Mouse (Mus musculus) bone marrow, adult 2 months (tissue): ENCODE measurements at regions not wholly inside any gene's neighbourhood (a gene's known extent, or its start where the extent isn't known, plus 50 kb on each side); places are given as distances from the start of the nearest gene placed in this dataset.

Experiments
- CTCF ChIP-seq: fragments of 200-500 bp; IDR thresholded peaks from 2 replicates; pipeline ENCODE4 v1.5.1; 2011; ENCODE audit warnings: low read length, control low read depth; ENCODE audit not compliant: control insufficient read depth, insufficient read depth
- POLR2A ChIP-seq: fragments of 200-500 bp; IDR thresholded peaks from 2 replicates; pipeline ENCODE4 v1.6.1; 2011; ENCODE audit warnings: low read depth, mild to moderate bottlenecking, control low read depth, low read length, borderline replicate concordance; ENCODE audit not compliant: control insufficient read depth

DNA sequence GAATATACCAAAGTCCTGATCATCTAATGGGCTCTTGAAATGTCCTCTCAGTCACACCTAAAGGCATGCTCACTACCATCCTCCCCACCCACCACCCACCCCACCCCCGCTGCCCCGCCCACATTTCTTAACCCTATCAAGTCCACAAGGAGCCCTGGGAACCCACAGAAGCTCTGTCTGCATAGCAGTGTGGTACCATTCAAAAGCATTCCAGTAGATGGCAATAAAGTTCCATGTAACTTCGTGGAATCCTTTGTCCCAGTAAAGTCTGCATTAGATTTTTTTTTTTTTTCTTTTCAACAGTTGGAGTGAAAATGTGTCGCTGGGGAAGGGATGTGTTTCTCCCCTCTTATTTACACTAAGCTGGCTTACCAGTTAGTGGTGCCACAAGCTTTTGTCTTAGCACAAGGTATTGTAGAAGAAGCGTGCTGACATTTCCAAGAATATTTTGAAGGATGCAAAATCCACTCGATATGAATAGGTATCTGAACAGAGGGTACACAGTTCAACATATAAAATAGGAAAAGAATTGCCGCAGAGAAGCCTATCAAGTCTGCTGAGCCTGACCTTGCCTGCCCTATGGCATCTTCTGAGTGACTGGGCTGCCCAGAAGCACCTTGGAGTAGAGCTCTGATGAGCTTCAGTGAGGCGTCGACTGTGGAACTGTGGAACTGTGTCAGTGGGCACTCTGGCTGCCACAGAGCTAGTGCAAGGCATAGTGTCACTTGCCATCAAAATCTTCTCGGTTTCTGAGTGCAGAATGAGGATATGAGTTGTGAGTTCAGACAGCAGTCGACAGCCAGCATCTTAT, 199.0 kb downstream of the Zfp619 start:
- no peak for TF ChIP-seq CTCF
- no peak for TF ChIP-seq POLR2A
